Mouse (Mus musculus) common myeloid progenitor, adult 5-6 weeks (primary cell): Measurements from ENCODE around the gene Doc2b. TPM values are rescaled to one million over a fixed set of nuclear protein-coding genes. Genes with fewer than 3 reads are reported as not detected.

Source experiments
- ATAC-seq: replicated peaks from 2 replicates; pipeline ENCODE4 v1.8.0; 2016; ENCODE audit warnings: low read depth, mild to moderate bottlenecking, moderate TSS enrichment, inconsistent platforms; ENCODE audit not compliant: poor library complexity, severe bottlenecking
- total RNA-seq: library from RNA; stranded (forward); fragments of 200-1000, 187-1606 nt; gene quantifications from 2 replicates; pipeline ENCODE4 v1.2.3, GENCODE M21; 2017

Gene Doc2b
- total RNA-seq: not detected in 2 replicates

- peak; percentile 47; the same call in 1 of the 2 replicates for ATAC-seq
These were observed at the start of gene Doc2b for GRCm38 (mm10) chr11:75796029-75796445. Gene Doc2b, minus strand, starts transcription at chr11:75796049.

GRCm38 (mm10) chr11:75842904-75843619, 47.2 kb upstream of the Doc2b start:
- no peak for ATAC-seq

GRCm38 (mm10) chr11:75841503-75841902, 45.7 kb upstream of the Doc2b start:
- ATAC-seq: no peak

GRCm38 (mm10) chr11:75839536-75840430, 43.9 kb upstream of the Doc2b start:
- ATAC-seq: no peak

GRCm38 (mm10) chr11:75838861-75839426, 43.1 kb upstream of the Doc2b start:
- peak; percentile 10; the same call in 1 of the 2 replicates for ATAC-seq

GRCm38 (mm10) chr11:75836240-75836610, 40.4 kb upstream of the Doc2b start:
- no peak for ATAC-seq

GRCm38 (mm10) chr11:75835587-75836239, 39.9 kb upstream of the Doc2b start:
- peak; percentile 38 for ATAC-seq

GRCm38 (mm10) chr11:75833081-75833480, 37.2 kb upstream of the Doc2b start:
- ATAC-seq: no peak

GRCm38 (mm10) chr11:75830386-75830785, 34.5 kb upstream of the Doc2b start:
- ATAC-seq: no peak

GRCm38 (mm10) chr11:75827414-75827813, 31.6 kb upstream of the Doc2b start:
- ATAC-seq: no peak

GRCm38 (mm10) chr11:75823506-75823905, 27.7 kb upstream of the Doc2b start:
- ATAC-seq: no peak

- ATAC-seq: no peak
These were observed 17.2 kb upstream of the Doc2b start for GRCm38 (mm10) chr11:75813085-75813484.

GRCm38 (mm10) chr11:75811900-75812299, 16.1 kb upstream of the Doc2b start:
- ATAC-seq: no peak

- ATAC-seq: no peak
These were observed 14.7 kb upstream of the Doc2b start for GRCm38 (mm10) chr11:75810526-75810925.

GRCm38 (mm10) chr11:75807486-75807885, 11.6 kb upstream of the Doc2b start:
- no peak for ATAC-seq

GRCm38 (mm10) chr11:75801771-75802550, 6.1 kb upstream of the Doc2b start:
- no peak for ATAC-seq

- ATAC-seq: no peak
These were observed 5.5 kb upstream of the Doc2b start for GRCm38 (mm10) chr11:75801369-75801768.

GRCm38 (mm10) chr11:75796536-75797246, 842 bp upstream of the Doc2b start:
- no peak for ATAC-seq

GRCm38 (mm10) chr11:75795321-75795636, 570 bp downstream of the Doc2b start:
- ATAC-seq: no peak
